Mouse (Mus musculus) heart, postnatal 0 days (tissue): ENCODE data around the gene Ciz1. TPM values are rescaled to one million over a fixed set of nuclear protein-coding genes. Genes with fewer than 3 reads are reported as not detected.

Source experiments
- ATAC-seq: fragments of 200-750 bp; cut with Nextera tagmentation; 2 replicates; pipeline ENCODE4 v1.8.0; 2017; ENCODE audit warnings: low read depth, moderate number of reproducible peaks, moderate library complexity; ENCODE audit not compliant: insufficient read depth
- DNase-seq: peaks from one replicate; pipeline ENCODE4 v3.0.0-alpha.2; 2016; ENCODE audit warnings: low spot score
- H3K27ac ChIP-seq: fragments of 300-500 bp; sonication (generic); 2 replicates; pipeline ENCODE4 v1.5.1; 2014; ENCODE audit warnings: low read depth, mild to moderate bottlenecking
- H3K27me3 ChIP-seq: fragments of 300-500 bp; sonication (generic); 2 replicates; pipeline ENCODE4 v1.6.1; 2014; ENCODE audit warnings: low read length, mixed read lengths; ENCODE audit not compliant: control insufficient read depth, insufficient read depth
- H3K36me3 ChIP-seq: fragments of 300-500 bp; sonication (generic); replicated peaks from 2 replicates; pipeline ENCODE4 v1.6.1; 2014; ENCODE audit warnings: low read length, mixed read lengths; ENCODE audit not compliant: control insufficient read depth, insufficient read depth
- H3K4me1 ChIP-seq: fragments of 300-500 bp; sonication (generic); 2 replicates; pipeline ENCODE4 v1.6.1; 2014; ENCODE audit warnings: antibody characterized with exemption; ENCODE audit not compliant: control insufficient read depth, insufficient read depth
- H3K4me2 ChIP-seq: fragments of 300-500 bp; sonication (generic); 2 replicates; pipeline ENCODE4 v1.6.1; 2014; ENCODE audit warnings: low read depth, mild to moderate bottlenecking, low read length, moderate library complexity
- H3K4me3 ChIP-seq: fragments of 300-500 bp; sonication (generic); 2 replicates; pipeline ENCODE4 v1.5.1; 2014; ENCODE audit warnings: low read depth, low read length
- H3K9ac ChIP-seq: fragments of 300-500 bp; sonication (generic); replicated peaks from 2 replicates; pipeline ENCODE4 v1.6.1; 2014; ENCODE audit warnings: low read depth, low read length, mixed read lengths
- H3K9me3 ChIP-seq: fragments of 300-500 bp; sonication (generic); replicated peaks from 2 replicates; pipeline ENCODE4 v1.6.1; 2016; ENCODE audit warnings: low read length; ENCODE audit not compliant: control insufficient read depth
- CTCF ChIP-seq: IDR thresholded peaks from 2 replicates; pipeline ENCODE4 v1.5.1; 2016; ENCODE audit warnings: antibody characterized with exemption, control low read depth, low read depth
- EP300 ChIP-seq: IDR thresholded peaks from 2 replicates; pipeline ENCODE4 v1.6.1; 2016; ENCODE audit warnings: antibody characterized with exemption, low read depth
- WGBS: fragments of 180-500 bp; shearing (Covaris S2); extraction: QIAGEN DNeasy Blood & Tissue Kit; methylation state at CpG from one replicate; pipeline ENCODE4 v1.1.7; 2014; 5-methylcytosine and 5-hydroxymethylcytosine counted together
- polyA plus RNA-seq: library from polyadenylated mRNA; unstranded; fragments of >200 nt; fragmentation: Nextera tagmentation; extraction: Ambion mirVana; gene quantifications from 2 replicates; pipeline ENCODE4 v1.2.1, GENCODE M21; 2015
- total RNA-seq: library from RNA; depleted of rRNA; stranded (reverse); fragments of >200 nt; gene quantifications from 2 replicates; pipeline ENCODE4 v1.2.3, GENCODE M21; 2014; ENCODE audit warnings: low replicate concordance

Gene Ciz1
- total and polyA plus RNA-seq, 2 experiments from 2014 or later, result 17.6 to 79.9 TPM

- peak; percentile 90 for DNase-seq
- peaks cover 11% of the 10 kb centered on the region; the same call in 1 of the 2 replicates for H3K36me3 ChIP-seq
- no peaks in the 10 kb centered on the region for H3K9me3 ChIP-seq
- no peaks in the 10 kb centered on the region for H3K27me3 ChIP-seq
- H3K27ac ChIP-seq, result peak within 1 kb of the TSS; percentile 96
- ATAC-seq, result peak; percentile 86
- WGBS, result 0% methylated on average over 31 of the region's 31 CpGs
- peak within 1 kb of the TSS; percentile 92 for H3K4me3 ChIP-seq
- H3K4me1 ChIP-seq, result peaks cover 6% of the 10 kb centered on the region; the same call in 1 of the 2 replicates
- peak within 1 kb of the TSS; percentile 85 for H3K9ac ChIP-seq
- H3K4me2 ChIP-seq, result peak within 1 kb of the TSS; percentile 85
- TF ChIP-seq CTCF (no peak), EP300 (no peak; the same call in 1 of the 2 replicates)
Measured at GRCm38 (mm10) chr2:32395484-32395945, 43.4 kb downstream of the Ciz1 start, which contains the start of gene Ptges2. Gene Ptges2, plus strand, starts transcription at chr2:32395896.

- Histone ChIP-seq H3K27me3 (no peaks in the 10 kb centered on the region), H3K4me2 (peak overlapping the region; percentile 85), H3K9ac (peak overlapping the region; percentile 85), H3K36me3 (peaks cover 17% of the 10 kb centered on the region), H3K4me3 (peak overlapping the region; percentile 92), H3K9me3 (no peaks in the 10 kb centered on the region), H3K27ac (peak overlapping the region; percentile 96), H3K4me1 (peaks cover 6% of the 10 kb centered on the region; the same call in 1 of the 2 replicates)
- DNase-seq (peak; percentile 94), ATAC-seq (peak; percentile 94)
- TF ChIP-seq EP300 (no peak), CTCF (no peak)
- under 1% methylated on average over 45 of the region's 59 CpGs for WGBS
Measured at GRCm38 (mm10) chr2:32395946-32396621, 44.0 kb downstream of the Ciz1 start.

GRCm38 (mm10) chr2:32396695-32397094 is 44.6 kb downstream of the Ciz1 start:
- Histone ChIP-seq H3K4me3 (peak overlapping the region; percentile 92), H3K36me3 (peaks cover 23% of the 10 kb centered on the region), H3K9me3 (no peaks in the 10 kb centered on the region), H3K4me1 (peaks cover 6% of the 10 kb centered on the region; the same call in 1 of the 2 replicates), H3K9ac (peak overlapping the region; percentile 85), H3K27ac (peak overlapping the region; percentile 96), H3K27me3 (no peaks in the 10 kb centered on the region), H3K4me2 (peak overlapping the region; percentile 85)
- under 1% methylated on average over 15 of the region's 15 CpGs for WGBS
- TF ChIP-seq CTCF (no peak), EP300 (no peak)
- DNase-seq, result no peak
- ATAC-seq, result no peak

GRCm38 (mm10) chr2:32404663-32405062 is 52.5 kb downstream of the Ciz1 start:
- Histone ChIP-seq H3K4me3 (no peak overlapping the region), H3K36me3 (peaks cover 34% of the 10 kb centered on the region), H3K9me3 (no peaks in the 10 kb centered on the region), H3K27ac (no peak overlapping the region), H3K4me1 (no peaks in the 10 kb centered on the region), H3K9ac (no peak overlapping the region), H3K27me3 (no peaks in the 10 kb centered on the region), H3K4me2 (no peak overlapping the region)
- DNase-seq (peak; percentile 81), ATAC-seq (peak; percentile 49)
- TF ChIP-seq EP300, result no peak
- peak; percentile 100 for TF ChIP-seq CTCF
- 14% methylated on average over 2 of the region's 2 CpGs for WGBS

- Histone ChIP-seq H3K9ac (no peak overlapping the region), H3K36me3 (0 out of 2 replicates have a peak, but pooled peaks cover 10% of the 10 kb centered on the region), H3K27me3 (no peaks in the 10 kb centered on the region), H3K4me3 (no peak overlapping the region), H3K27ac (no peak overlapping the region), H3K4me1 (no peaks in the 10 kb centered on the region), H3K9me3 (no peaks in the 10 kb centered on the region), H3K4me2 (no peak overlapping the region)
- ATAC-seq, result no peak
- TF ChIP-seq EP300 (no peak), CTCF (no peak)
- no peak for DNase-seq
- 71% methylated on average over 7 of the region's 7 CpGs for WGBS
Measured at GRCm38 (mm10) chr2:32407144-32407824, 55.2 kb downstream of the Ciz1 start.
